Mouse (Mus musculus) small intestine, adult 2 months (tissue): ENCODE measurements around the gene Cdr2. TPM values are rescaled to one million over a fixed set of nuclear protein-coding genes. Genes with fewer than 3 reads are reported as not detected.

ENCODE experiments used
- polyA plus RNA-seq: library from polyadenylated mRNA; depleted of rRNA; stranded (reverse); fragments of >200 nt; gene quantifications from 2 replicates; pipeline ENCODE4 v1.2.3, GENCODE M21; 2012; rRNA removed

Cdr2 gene
- polyA plus RNA-seq, 1 experiment, result 51.7 TPM

Other genes with a start within 250 kb of the Cdr2 start
- 0.03 TPM in 1 of 2 replicates, not detected in the other for gene Vwa3a, start 243.0 kb downstream of the Cdr2 start, polyA plus RNA-seq
- gene Gm5737, start 169.9 kb downstream of the Cdr2 start, polyA plus RNA-seq, result not detected in 2 replicates
- gene Eef2k, start 139.5 kb downstream of the Cdr2 start, polyA plus RNA-seq, result 9.4 and 22.8 TPM in 2 replicates
- 6.9 and 10.9 TPM in 2 replicates for gene Polr3e, start 64.6 kb downstream of the Cdr2 start, polyA plus RNA-seq
- 0.11 and 0.13 TPM in 2 replicates for gene Mfsd13b, start 197 bp upstream of the Cdr2 start, polyA plus RNA-seq
- 15.2 and 22.6 TPM in 2 replicates for gene Mettl9, start 52.1 kb upstream of the Cdr2 start, polyA plus RNA-seq
- gene Igsf6, start 92.3 kb upstream of the Cdr2 start, polyA plus RNA-seq, result 0.52 and 0.63 TPM in 2 replicates
- gene Otoa, start 99.3 kb upstream of the Cdr2 start, polyA plus RNA-seq, result 0.08 and 0.38 TPM in 2 replicates